Mouse (Mus musculus) layer of hippocampus, postnatal 25 days (tissue): ENCODE results near the gene Chst13. TPM values are rescaled to one million over a fixed set of nuclear protein-coding genes. Genes with fewer than 3 reads are reported as not detected.

ENCODE experiments used
- DNase-seq, 2 experiments: peaks; one replicate each; pipeline ENCODE4 v3.0.0; 2022; ENCODE audit warnings: mixed read lengths in 2 of 2, low spot score in 1 of 2; ENCODE audit errors: extremely low spot score in 1 of 2
- total RNA-seq, 2 experiments: library from RNA; stranded (reverse); gene quantifications; 2 replicates each; pipeline ENCODE4 v1.2.3; 2021

Chst13 gene
- not detected for total RNA-seq

- no peak for DNase-seq
Observed at GRCm38 (mm10) chr6:90324991-90325390, at the start of gene Chst13. Gene Chst13, minus strand, starts transcription at chr6:90325185.

DNA sequence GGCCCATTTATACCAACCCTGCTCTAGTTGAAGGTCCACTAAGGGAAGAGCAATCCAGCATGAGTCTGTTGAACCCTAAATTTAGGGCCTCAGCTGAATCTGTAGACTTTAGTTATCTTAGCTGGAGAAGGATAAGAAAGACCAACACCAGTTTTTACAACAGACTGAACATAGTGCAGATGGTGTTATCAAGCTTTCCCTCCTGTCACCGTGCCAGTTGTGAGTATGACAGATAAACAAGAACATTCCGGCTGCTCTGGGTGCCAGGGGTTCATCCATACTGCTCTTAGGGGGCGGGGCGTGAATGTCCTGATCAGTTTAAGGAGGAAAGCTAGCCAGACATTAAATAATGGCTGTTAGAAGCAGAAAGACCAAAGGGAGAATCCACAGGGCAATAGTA is 49.7 kb upstream of the Chst13 start:
- peak in 1 of 2 experiments; percentile 27 for DNase-seq

- DNase-seq = peak; percentile 19 to 36
Observed at GRCm38 (mm10) chr6:90369725-90370553, 45.0 kb upstream of the Chst13 start.

GRCm38 (mm10) chr6:90368976-90369724 is 44.2 kb upstream of the Chst13 start, which contains the start of gene Zxdc:
Gene Zxdc, plus strand, starts transcription at chr6:90369492.
- DNase-seq = peak; percentile 99

GRCm38 (mm10) chr6:90363301-90363700 is 38.3 kb upstream of the Chst13 start:
- no peak for DNase-seq

- no peak for DNase-seq
Observed at GRCm38 (mm10) chr6:90360922-90361614, 36.1 kb upstream of the Chst13 start.

- no peak for DNase-seq
Observed at GRCm38 (mm10) chr6:90360024-90360781, 35.2 kb upstream of the Chst13 start.

GRCm38 (mm10) chr6:90359445-90359844 is 34.5 kb upstream of the Chst13 start:
- no peak for DNase-seq

DNA sequence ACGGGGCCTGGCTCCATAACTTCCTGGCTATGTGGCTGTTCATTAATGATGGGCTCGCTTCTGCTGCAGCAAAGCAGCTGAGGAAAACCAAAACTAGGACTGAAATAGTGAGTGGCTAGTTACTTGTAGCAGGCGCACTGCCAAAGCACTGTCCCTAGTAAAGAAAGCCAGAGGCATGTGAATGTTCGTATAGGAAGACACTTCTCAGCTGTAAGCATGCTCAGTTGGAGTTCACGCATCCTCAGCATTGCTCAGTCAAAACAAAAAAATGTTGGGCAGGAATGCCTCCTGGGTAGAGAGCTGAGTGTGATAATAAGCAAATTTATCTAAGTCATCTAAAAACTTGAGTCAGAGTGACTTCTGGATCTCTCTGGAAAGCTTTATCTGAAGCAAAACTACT is 33.2 kb upstream of the Chst13 start:
- DNase-seq = no peak

- DNase-seq = no peak
Observed at GRCm38 (mm10) chr6:90350011-90350410, 25.0 kb upstream of the Chst13 start.

- DNase-seq = no peak
Observed at GRCm38 (mm10) chr6:90348500-90348899, 23.5 kb upstream of the Chst13 start.

- no peak for DNase-seq
Observed at GRCm38 (mm10) chr6:90347183-90347582, 22.2 kb upstream of the Chst13 start.

DNA sequence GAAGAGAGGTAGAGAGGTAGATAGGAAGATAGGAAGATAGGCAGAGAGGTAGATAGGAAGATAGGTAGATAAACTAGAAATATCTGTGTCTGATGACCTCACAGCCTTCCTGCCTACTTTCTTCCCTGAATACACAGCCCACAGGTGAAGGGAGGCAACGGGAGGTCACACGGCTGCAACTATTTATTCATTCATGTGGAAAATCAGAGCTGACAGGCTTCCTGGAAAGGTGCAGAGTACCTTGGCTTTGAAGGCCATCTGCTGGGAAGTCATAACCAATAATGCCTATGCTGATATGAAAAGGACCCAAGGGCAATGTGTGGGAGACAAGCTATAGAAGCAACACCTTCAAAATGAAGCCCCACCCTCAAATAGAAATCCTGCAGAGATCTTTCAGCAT is 17.4 kb upstream of the Chst13 start:
- DNase-seq = no peak

- no peak for DNase-seq
Observed at GRCm38 (mm10) chr6:90334244-90334643, 9.3 kb upstream of the Chst13 start.

DNA sequence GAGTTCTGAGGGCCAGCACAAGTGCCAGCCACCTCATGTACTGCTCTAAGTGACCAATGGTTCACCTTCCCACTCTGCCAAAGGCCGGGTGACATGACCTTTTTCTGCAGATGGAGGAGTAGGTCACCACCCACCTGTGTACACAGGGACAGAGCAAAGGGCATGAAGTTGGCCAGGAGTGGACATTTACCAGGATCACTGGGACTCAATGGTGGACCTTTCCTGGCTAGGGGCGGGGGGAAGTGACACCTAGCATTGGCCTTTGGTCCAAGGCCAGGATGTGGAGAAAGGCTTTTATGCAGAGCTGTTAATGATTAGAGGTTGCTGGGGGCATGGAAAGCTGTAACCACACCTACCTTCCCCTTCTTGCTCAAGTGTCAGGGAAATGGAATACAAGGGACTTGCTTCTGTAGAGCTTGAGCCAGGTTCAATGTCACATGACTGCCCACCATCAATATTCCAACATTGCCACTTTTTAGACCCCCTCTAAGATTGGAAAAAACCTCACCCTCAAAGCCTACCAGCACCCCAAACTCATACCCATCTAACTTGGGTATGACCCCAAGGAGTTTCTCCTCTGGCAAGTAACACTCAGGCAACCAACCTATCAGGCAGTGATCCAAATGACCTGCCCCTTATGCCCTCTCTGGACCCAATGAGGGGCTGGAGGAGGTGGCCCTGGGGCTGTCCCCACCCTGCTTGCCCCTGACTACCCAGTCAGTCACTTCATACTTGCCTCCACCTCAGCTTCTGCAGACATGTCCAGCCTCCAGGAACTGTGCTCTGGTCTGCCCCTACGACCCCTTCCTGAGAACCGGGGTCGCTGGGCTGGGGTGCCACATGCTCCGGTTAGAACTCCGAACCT is 7.8 kb upstream of the Chst13 start, which contains the start of gene Uroc1:
TSS of gene Uroc1 (plus strand) at position 724 of the 865 bp plus-strand sequence.
- DNase-seq = no peak

DNA sequence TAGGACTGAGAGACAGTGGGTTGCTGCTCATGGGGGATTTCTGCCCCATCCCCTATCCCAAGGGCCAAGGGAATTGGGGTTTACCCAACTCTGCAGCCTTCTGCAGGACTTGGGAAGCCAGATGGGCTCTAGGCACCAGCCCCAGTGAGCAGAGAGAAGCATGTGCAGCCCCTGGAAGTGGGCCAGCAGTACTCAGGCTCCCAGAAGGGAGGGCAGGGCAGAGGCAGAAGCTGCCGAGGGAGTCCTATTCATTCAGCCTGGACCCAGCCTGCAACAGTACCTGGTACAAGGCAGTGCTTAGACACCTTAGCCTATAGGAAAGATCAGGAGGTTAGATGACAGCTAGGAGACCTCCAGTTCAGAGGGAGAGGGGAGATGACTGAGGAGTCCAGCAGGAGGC is 5.0 kb upstream of the Chst13 start:
- peak; percentile 51 to 65 for DNase-seq

- DNase-seq = peak in 1 of 2 experiments; percentile 43
Observed at GRCm38 (mm10) chr6:90327670-90328069, 2.7 kb upstream of the Chst13 start.

DNA sequence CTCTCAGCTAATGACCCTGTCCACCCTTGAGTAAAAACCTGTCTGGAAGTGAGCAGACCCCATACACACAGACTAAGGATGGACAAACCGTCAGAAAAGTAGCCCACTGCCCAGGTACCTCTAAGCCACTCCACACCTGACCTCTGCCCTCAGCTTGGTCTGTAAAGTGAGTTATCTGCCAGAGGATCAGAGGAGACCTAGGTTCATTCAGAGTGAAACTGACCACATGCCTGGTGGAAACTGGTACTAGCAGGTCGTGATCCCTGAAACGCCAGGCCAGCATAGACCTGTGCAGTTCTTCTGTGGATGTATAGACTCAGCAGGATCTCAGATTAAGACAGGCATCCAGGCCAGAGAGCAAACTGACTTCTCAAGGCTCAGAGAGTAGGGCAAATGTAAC is 522 bp downstream of the Chst13 start:
- DNase-seq = no peak

DNA sequence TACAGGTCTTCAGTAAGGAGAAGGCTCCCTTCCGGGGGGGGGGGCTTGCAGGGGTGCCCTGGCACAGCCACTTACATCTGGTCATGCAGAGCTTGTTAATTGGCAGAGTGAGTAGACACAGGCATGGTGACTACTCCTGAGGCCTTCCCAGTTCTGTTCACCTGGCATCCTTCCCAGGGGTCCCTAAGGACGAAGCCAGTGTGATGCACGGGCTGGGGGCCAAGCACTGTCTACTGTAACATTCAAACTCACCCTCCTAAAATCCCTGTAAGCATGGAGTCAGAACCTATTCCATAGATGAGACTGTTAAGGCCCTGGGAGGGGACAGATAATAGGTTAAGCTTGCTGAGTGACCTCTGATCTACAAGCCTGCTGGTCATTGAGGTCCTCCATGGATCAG is 959 bp downstream of the Chst13 start:
- no peak for DNase-seq
